Mouse (Mus musculus): ENCODE measurements around the gene Zfp444.

The Zfp444 gene

GRCm38 (mm10) chr7:6172006-6172649 is at the start of gene Zfp444:
Zfp444 (plus strand) TSS chr7:6172226.
- in situ Hi-C loops (cut with MseI, MboI), result loop anchor here in 1 of 2 experiments (10.0 kb wide), 1 partner anchor 47 kb away; no protein-coding TSS in a partner anchor

- in situ Hi-C loops (cut with MseI, MboI), result loop anchor here (5.0 to 10.0 kb wide), 3 partner anchors 48 to 65 kb away; partner anchors contain the start of gene Zfp444 (in 1 of the 2)
Measured at GRCm38 (mm10) chr7:6126690-6127448, 45.2 kb upstream of the Zfp444 start.

DNA sequence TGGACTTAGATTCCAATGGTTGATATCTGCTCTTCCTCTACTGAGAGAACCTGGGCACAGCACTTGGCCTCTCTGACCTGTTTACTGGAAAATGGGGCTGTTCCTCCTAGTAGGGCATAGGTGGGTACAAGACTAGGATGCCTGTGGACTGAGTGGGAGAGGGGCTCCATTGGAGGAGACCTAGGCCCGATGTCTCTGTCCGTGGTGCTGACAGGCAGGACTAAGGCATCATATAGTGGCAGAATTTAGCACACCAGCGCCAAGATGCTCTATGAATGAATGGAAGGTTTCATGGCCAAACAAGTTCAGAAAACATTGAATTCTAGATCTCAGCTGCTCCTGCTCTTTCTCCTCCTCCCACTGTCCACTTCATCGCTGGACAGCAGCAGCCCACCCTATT is 41.7 kb upstream of the Zfp444 start:
- in situ Hi-C loops (cut with MseI, MboI), result no loop called here

DNA sequence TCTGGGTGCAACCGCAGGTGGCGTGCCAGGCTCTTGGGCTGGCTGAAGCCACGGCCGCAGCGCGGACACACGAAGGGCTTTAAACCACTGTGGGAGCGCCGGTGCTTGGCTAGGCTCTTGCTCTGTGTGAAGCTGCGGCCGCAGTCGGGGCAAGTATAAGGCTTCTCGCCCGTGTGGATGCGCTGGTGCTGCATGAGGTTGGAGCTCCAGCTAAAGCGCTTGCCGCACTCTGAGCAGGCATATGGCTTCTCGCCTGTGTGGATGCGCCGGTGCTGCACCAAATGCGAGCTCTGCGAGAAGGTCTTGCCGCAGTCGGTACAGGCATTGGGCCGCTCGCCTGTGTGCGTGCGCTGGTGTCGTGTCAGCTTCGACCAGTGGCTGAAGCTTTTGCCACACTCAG is 39.4 kb upstream of the Zfp444 start:
- in situ Hi-C loops (cut with MseI, MboI), result no loop called here

DNA sequence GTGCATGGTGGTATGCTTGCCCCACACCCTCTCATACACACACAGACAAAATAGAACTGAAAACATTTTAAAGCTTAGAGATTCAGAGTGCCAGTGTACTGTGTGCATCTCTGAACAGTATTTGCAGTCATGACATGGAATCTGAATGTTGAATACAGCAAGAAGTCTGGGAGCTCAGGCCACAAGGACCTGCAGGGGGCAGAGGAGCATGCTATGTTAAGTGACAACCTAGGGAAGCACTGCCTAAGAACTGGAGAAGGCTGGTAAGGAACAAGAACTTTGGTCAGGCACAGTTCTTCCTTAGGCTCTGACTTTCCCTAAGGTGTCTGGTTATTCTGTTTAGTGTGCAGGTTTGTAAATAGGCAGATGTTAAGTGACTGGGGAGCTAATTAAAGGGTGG is 35.5 kb upstream of the Zfp444 start:
- in situ Hi-C loops (cut with MseI, MboI), result no loop called here

GRCm38 (mm10) chr7:6139295-6139694 is 32.7 kb upstream of the Zfp444 start:
- in situ Hi-C loops (cut with MseI, MboI), result no loop called here

DNA sequence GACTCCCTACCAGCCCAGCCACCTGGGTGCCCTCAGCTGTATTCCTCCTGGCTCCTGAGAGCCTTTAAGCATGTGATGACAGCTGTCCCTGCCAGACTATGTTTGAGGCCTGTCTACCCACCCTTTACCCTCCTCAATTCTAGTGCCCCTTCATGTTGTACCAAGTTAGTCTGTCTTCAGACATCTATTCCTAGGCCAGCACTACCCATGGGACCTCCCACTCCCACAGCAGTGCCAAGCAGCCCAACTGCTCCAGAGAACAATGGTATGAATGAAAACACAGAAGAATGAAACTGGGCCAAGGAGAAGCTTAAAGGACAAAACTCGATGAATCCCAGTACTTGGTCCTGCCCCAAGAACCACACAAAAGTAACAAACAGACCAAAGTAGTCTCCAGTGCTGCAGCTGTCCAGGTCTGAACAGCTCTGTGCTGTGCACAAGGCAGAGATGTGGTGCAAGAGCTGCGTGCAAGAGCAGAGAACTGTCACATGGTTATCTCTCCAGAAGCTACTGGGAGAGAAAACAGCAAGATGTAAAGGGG is 28.0 kb upstream of the Zfp444 start:
- in situ Hi-C loops (cut with MseI, MboI), result no loop called here

- in situ Hi-C loops (cut with MseI, MboI), result no loop called here
Measured at GRCm38 (mm10) chr7:6145423-6146188, 26.4 kb upstream of the Zfp444 start.

DNA sequence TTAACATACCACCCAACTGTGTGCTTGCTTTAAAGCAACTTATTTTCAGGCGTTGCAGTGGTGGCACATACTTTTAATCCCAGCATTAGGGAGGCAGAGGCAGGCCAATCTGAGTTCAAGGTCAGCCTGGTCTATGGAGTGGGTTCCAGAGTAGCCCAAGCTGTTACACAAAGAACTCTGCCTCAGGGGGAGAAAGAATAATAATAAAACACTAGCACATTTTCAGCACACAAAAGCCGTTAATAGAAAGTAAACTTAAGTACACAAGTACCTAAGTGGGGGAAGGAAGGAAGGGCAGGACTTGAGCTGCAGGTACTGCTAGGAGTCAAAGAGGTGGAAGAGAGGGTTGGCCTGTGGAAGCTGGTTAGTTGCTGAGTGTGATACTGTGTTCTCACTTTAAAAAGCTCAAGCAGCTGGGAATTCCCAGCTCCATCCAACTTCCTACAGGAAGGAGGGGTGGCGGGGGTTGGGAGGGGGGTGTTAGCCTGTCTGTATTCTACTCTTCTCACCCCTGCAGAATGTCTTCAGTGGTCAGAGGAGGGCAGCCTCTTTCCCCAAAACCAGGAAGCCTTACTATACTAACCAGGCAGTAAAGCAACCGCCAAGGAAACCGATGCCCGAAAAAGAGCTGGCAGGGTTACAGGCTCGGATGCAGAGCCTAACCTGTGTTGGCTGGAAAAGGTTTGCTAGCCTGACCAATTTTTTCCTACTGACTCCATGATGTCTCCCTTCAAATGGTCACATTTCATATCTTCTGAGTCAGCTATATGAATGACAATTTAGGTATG is 25.6 kb upstream of the Zfp444 start:
- in situ Hi-C loops (cut with MseI, MboI), result no loop called here

DNA sequence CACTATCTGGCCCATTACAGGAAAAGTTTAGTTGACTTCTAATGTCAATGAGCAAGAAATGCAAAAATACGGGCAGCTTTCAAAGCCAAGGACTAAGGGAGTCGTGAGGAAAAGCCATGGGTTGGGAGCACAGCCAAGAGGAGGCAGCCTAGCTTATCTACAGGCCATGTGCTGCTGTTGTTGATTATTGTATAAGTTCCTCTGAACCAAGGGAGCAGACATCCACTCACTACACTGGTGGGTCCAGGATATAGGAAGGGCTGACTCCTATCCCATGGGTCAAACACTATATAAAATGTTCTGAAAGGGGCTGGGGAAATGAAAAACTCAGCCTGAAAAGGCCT is 25.1 kb upstream of the Zfp444 start:
- in situ Hi-C loops (cut with MseI, MboI), result no loop called here

DNA sequence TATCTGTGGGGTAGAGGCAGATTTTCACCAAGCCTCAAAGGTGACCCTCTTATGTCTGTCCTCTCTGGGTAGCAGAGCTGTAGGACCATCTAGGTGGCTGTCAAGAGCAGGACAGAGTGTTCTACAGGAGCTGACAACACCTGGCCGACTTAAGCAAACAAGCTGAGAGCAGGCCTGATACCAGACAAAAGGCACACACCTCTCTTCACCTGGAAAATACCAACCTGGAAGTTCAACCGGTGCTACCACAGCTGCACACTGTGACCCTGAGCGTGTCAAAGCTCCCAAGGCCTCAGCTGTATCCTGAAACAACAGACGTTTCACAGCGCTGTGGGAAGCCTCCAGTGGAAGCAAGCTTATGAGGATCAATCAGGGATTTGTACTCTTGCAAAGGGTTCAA is 24.3 kb upstream of the Zfp444 start:
- in situ Hi-C loops (cut with MseI, MboI), result no loop called here

DNA sequence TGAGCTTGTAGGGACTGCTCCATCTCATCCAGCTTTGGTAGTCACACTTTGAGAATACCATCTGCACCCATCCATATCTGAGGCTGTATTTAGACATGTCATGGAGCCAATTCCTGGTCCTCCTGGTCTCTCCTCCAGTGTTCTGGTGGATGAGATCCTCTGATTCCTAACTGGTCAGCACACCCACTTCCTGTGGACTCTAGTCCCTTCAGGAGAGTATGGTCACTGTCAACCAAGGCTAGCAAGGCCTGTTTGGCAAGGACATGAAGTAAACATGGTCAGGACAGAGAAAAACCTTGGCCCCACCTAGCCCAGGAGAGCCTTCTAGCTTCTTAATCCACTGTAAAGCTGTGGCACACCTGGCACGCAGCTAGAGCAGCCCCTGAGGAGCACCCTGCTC is 20.8 kb upstream of the Zfp444 start:
- in situ Hi-C loops (cut with MseI, MboI), result no loop called here

DNA sequence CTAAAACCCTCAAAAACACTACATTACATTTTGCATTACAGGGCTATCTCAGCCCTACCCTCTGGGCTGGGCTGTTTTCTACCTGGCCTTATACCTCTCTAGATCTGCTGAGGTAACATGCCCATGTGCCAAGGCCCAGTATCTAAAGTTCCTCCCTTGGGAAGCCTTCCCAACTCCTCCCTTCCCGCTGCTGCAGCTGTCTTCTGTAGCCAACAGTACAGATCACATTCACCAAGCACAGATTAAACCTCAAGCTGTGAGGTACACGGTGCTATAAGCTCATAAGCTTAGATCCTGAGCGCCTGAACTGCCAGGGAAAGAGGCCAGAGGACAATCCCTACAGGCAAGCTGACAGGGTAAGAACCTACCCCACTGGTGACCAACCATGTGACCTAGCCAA is 20.0 kb upstream of the Zfp444 start:
- in situ Hi-C loops (cut with MseI, MboI), result no loop called here

DNA sequence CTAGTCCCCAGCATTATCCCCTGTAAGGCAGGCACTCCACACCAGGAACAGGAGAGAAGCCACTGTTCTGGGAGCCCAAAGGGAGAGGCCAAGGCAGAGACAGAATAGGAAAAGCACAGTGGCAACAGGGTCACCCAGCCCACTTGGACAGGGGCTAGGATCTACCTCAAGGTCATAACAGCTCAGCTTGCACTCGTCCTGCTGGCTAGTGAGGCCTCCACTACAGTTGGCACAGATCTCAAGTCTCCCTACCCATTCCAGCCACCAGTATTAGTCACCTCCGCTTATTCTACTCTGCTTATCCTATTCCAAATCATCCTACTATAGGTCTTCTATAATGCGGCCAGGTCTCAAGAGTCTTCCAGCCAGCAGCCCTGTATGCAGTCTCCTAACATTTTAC is 18.9 kb upstream of the Zfp444 start:
- in situ Hi-C loops (cut with MseI, MboI), result no loop called here

DNA sequence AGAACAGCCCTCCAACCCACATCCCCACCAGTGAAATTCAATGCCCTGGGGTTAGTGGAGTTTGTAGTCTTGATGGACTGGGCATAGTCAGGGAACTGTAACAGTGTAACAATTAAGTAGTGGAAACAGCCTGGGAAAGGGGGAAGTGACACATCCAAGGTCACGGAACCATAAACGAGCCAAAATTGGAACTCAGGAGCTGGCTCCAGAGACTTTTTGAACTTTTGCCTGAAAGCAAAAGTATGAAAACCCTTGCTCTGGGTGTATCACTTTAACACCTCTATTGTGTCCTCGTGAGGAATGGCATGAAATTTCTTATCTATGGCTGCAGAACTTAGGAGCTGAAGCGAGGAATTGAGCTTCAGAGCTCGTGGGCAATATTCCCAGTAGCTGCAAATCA is 17.9 kb upstream of the Zfp444 start:
- in situ Hi-C loops (cut with MseI, MboI), result no loop called here

- in situ Hi-C loops (cut with MseI, MboI), result no loop called here
Measured at GRCm38 (mm10) chr7:6155031-6155872, 16.8 kb upstream of the Zfp444 start.

DNA sequence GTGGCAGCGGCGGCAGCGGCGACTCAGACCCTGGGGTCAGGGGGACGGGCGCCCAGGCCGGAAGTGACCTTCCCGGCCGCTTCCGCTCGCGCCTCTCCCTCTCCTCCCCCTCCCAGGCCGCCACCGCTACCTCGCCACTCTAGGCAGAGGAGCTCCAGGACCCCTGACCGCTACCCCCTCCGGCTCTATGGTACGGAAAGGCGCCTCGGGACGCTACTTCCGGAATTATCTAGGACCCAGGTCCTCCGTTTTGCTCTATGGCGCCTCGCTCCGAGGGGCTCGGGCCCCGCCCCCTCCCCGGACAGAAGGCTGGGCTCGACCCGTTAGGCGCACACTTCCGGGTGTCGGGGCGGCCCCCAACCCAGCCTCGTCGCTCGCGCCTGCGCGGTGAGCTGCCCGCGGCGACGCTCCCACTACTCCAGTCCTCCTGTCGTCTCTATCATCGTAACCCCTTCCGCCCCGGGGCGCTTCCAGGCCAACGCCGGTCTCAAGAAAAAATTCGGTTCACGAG is 16.1 kb upstream of the Zfp444 start, which contains the start of gene Zfp787:
TSS of gene Zfp787 (minus strand) at position 97 of the 511 bp plus-strand sequence.
- in situ Hi-C loops (cut with MseI, MboI), result no loop called here

DNA sequence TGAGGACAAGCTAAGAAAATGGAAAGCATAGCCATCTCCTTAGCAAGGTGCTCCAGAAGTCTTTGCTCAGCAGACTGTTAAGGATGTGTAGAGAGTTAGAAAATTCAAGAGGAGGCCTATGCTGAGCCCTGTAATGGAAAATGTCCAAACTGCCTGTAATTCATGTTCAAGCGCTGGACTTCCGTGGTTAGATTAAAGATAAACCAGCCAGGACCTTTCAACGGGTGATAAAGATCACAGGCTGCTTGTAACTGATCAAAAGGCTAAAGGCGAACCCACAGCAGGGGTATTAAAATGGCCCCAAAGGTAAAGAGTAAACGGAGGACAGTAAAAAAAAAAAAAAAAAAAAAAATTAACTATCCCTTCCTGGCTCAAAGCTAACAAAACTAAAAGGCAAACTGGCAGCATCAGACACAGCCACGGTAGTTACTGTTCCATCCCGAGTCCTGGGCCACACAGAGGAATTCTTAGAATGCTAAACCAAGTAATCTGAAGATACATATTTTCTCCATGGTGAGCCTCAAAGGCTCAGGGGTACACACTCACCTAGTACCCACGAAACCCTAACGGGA is 15.0 kb upstream of the Zfp444 start:
- in situ Hi-C loops (cut with MseI, MboI), result no loop called here

GRCm38 (mm10) chr7:6157479-6157878 is 14.5 kb upstream of the Zfp444 start:
- in situ Hi-C loops (cut with MseI, MboI), result no loop called here

DNA sequence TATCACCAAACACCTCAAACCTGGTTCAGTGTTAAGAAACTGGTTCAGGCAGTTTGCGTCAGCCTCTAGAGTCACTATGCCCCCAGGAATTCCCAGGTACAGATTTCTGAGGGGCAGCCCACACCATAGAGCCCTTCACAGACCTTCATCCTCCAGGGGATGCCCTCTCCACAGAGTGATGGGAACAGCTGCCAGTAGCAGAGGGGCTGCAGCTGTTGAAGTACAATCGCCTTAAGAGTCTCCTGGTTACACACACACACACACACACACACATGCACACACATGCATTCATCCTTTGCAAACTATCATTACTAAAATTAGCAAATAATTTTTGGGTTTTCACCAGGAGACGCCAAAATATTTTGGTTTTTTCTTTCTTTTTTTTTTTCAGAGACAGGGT is 12.4 kb upstream of the Zfp444 start:
- in situ Hi-C loops (cut with MseI, MboI), result no loop called here

Data from mouse trophoblast stem cell (cell line).